Mouse (Mus musculus) midbrain, embryonic 16.5 days (tissue): ENCODE data around the gene Zbtb40. TPM values are rescaled to one million over a fixed set of nuclear protein-coding genes. Genes with fewer than 3 reads are reported as not detected.

Source experiments
- ATAC-seq: fragments of 200-750 bp; cut with Nextera tagmentation; 2 replicates; pipeline ENCODE4 v1.8.0; 2017; ENCODE audit warnings: moderate TSS enrichment
- H3K27ac ChIP-seq: fragments of 300-500 bp; sonication (generic); 2 replicates; pipeline ENCODE4 v1.5.1; 2014; ENCODE audit warnings: mild to moderate bottlenecking, low read length, mixed read lengths
- H3K27me3 ChIP-seq: fragments of 300-500 bp; sonication (generic); 2 replicates; pipeline ENCODE4 v1.6.1; 2014; ENCODE audit warnings: low read depth, low read length, mixed read lengths; ENCODE audit not compliant: control insufficient read depth, insufficient read depth
- H3K36me3 ChIP-seq: fragments of 300-500 bp; sonication (generic); 2 replicates; pipeline ENCODE4 v1.6.1; 2014; ENCODE audit warnings: mild to moderate bottlenecking, low read length, moderate library complexity, mixed read lengths; ENCODE audit not compliant: control insufficient read depth, insufficient read depth
- H3K4me1 ChIP-seq: fragments of 300-500 bp; sonication (generic); 2 replicates; pipeline ENCODE4 v1.6.1; 2014; ENCODE audit warnings: mild to moderate bottlenecking, low read length, mixed read lengths; ENCODE audit not compliant: control insufficient read depth, insufficient read depth
- H3K4me2 ChIP-seq: fragments of 300-500 bp; sonication (generic); 2 replicates; pipeline ENCODE4 v1.6.1; 2014; ENCODE audit warnings: mild to moderate bottlenecking, low read length, mixed read lengths
- H3K4me3 ChIP-seq: fragments of 300-500 bp; sonication (generic); 2 replicates; pipeline ENCODE4 v1.5.1; 2014; ENCODE audit warnings: low read depth, mild to moderate bottlenecking, low read length, moderate library complexity, mixed read lengths
- H3K9ac ChIP-seq: fragments of 300-500 bp; sonication (generic); 2 replicates; pipeline ENCODE4 v1.6.1; 2014; ENCODE audit warnings: low read depth, low read length, mixed read lengths
- H3K9me3 ChIP-seq: fragments of 300-500 bp; sonication (generic); replicated peaks from 2 replicates; pipeline ENCODE4 v1.6.1; 2014; ENCODE audit warnings: mild to moderate bottlenecking, low read length, mixed read lengths; ENCODE audit not compliant: control insufficient read depth, poor library complexity, severe bottlenecking
- WGBS: fragments of 180-500 bp; shearing (Covaris S2); extraction: QIAGEN DNeasy Blood & Tissue Kit; methylation state at CpG from one replicate; pipeline ENCODE4 v1.1.7; 2014; 5-methylcytosine and 5-hydroxymethylcytosine counted together
- polyA plus RNA-seq: library from polyadenylated mRNA; unstranded; fragments of >200 nt; fragmentation: Nextera tagmentation; extraction: Ambion mirVana; gene quantifications from 2 replicates; pipeline ENCODE4 v1.2.1, GENCODE M21; 2015

Gene Zbtb40
- polyA plus RNA-seq, 1 experiment from 2014 or later = 3.6 TPM

GRCm38 (mm10) chr4:136970939-136971338, 77.7 kb downstream of the Zbtb40 start:
- Histone ChIP-seq H3K9ac (no peak overlapping the region), H3K36me3 (no peaks in the 10 kb centered on the region), H3K27ac (no peak overlapping the region), H3K4me3 (no peak overlapping the region), H3K27me3 (peaks cover 7% of the 10 kb centered on the region), H3K9me3 (no peaks in the 10 kb centered on the region), H3K4me1 (peaks cover 23% of the 10 kb centered on the region), H3K4me2 (no peak overlapping the region)
- no peak for ATAC-seq
- 9% methylated on average over 6 of the region's 6 CpGs for WGBS

GRCm38 (mm10) chr4:136969503-136970276, 78.9 kb downstream of the Zbtb40 start:
- Histone ChIP-seq H3K4me1 (peaks cover 29% of the 10 kb centered on the region), H3K4me3 (no peak overlapping the region), H3K27me3 (peaks cover 7% of the 10 kb centered on the region), H3K27ac (no peak overlapping the region), H3K4me2 (no peak overlapping the region), H3K9me3 (no peaks in the 10 kb centered on the region), H3K9ac (no peak overlapping the region), H3K36me3 (no peaks in the 10 kb centered on the region)
- WGBS = 28% methylated on average over 15 of the region's 16 CpGs
- ATAC-seq = no peak

- no peak for ATAC-seq
- peaks cover 10% of the 10 kb centered on the region for H3K27me3 ChIP-seq
- no peak overlapping the region for H3K9ac ChIP-seq
- WGBS = 52% methylated on average over 8 of the region's 8 CpGs
- no peak overlapping the region for H3K27ac ChIP-seq
- no peak overlapping the region for H3K4me3 ChIP-seq
- no peaks in the 10 kb centered on the region for H3K36me3 ChIP-seq
- H3K4me1 ChIP-seq = peaks cover 29% of the 10 kb centered on the region
- H3K9me3 ChIP-seq = no peaks in the 10 kb centered on the region
- H3K4me2 ChIP-seq = no peak overlapping the region
Observed at GRCm38 (mm10) chr4:136969096-136969495, 79.5 kb downstream of the Zbtb40 start.

GRCm38 (mm10) chr4:136967511-136967910, 81.1 kb downstream of the Zbtb40 start:
- Histone ChIP-seq H3K36me3 (no peaks in the 10 kb centered on the region), H3K27ac (peak overlapping the region; percentile 21; the same call in 1 of the 2 replicates), H3K4me2 (peak overlapping the region; percentile 6; the same call in 1 of the 2 replicates), H3K9ac (0 out of 2 replicates have a peak overlapping the region, but pooled peaks have one; percentile 1), H3K4me1 (peaks cover 29% of the 10 kb centered on the region), H3K27me3 (peaks cover 7% of the 10 kb centered on the region), H3K9me3 (no peaks in the 10 kb centered on the region), H3K4me3 (no peak overlapping the region)
- peak; percentile 26; the same call in 1 of the 2 replicates for ATAC-seq
- WGBS = 3% methylated on average over 9 of the region's 9 CpGs

- Histone ChIP-seq H3K9me3 (no peaks in the 10 kb centered on the region), H3K4me1 (peaks cover 31% of the 10 kb centered on the region), H3K9ac (0 out of 2 replicates have a peak overlapping the region, but pooled peaks have one; percentile 1), H3K36me3 (no peaks in the 10 kb centered on the region), H3K27ac (no peak overlapping the region; the same call in 1 of the 2 replicates), H3K4me2 (peak overlapping the region; percentile 6; the same call in 1 of the 2 replicates), H3K27me3 (peaks cover 7% of the 10 kb centered on the region), H3K4me3 (no peak overlapping the region)
- WGBS = 20% methylated on average over 16 of the region's 16 CpGs
- no peak for ATAC-seq
Observed at GRCm38 (mm10) chr4:136966493-136967390, 81.9 kb downstream of the Zbtb40 start.

- H3K27me3 ChIP-seq = peaks cover 12% of the 10 kb centered on the region
- WGBS = 13% methylated on average over 15 of the region's 15 CpGs
Observed at GRCm38 (mm10) chr4:136964990-136965421, 83.6 kb downstream of the Zbtb40 start.

GRCm38 (mm10) chr4:136962447-136962846, 86.2 kb downstream of the Zbtb40 start:
- H3K27ac ChIP-seq = no peak overlapping the region
- no peak overlapping the region for H3K4me2 ChIP-seq
- no peak for ATAC-seq
- H3K4me3 ChIP-seq = no peak overlapping the region
- no peaks in the 10 kb centered on the region for H3K36me3 ChIP-seq
- no peak overlapping the region for H3K9ac ChIP-seq
- H3K27me3 ChIP-seq = peaks cover 25% of the 10 kb centered on the region
- no peaks in the 10 kb centered on the region for H3K9me3 ChIP-seq
- 46% methylated on average over 4 of the region's 4 CpGs for WGBS
- H3K4me1 ChIP-seq = peaks cover 14% of the 10 kb centered on the region

More at GRCm38 (mm10) chr4:136964990-136965421, 83.6 kb downstream of the Zbtb40 start:
- Histone ChIP-seq H3K4me1 (peaks cover 29% of the 10 kb centered on the region), H3K27ac (no peak overlapping the region), H3K4me3 (no peak overlapping the region), H3K36me3 (no peaks in the 10 kb centered on the region), H3K9me3 (no peaks in the 10 kb centered on the region), H3K4me2 (no peak overlapping the region), H3K9ac (no peak overlapping the region)
- ATAC-seq = peak; percentile 49

GRCm38 (mm10) chr4:136961642-136962285, 86.8 kb downstream of the Zbtb40 start:
- WGBS = 34% methylated on average over 4 of the region's 4 CpGs
- no peak for ATAC-seq

More at GRCm38 (mm10) chr4:136961642-136962285, 86.8 kb downstream of the Zbtb40 start:
- H3K27me3 ChIP-seq = peaks cover 32% of the 10 kb centered on the region
- peaks cover 13% of the 10 kb centered on the region; the same call in 1 of the 2 replicates for H3K4me1 ChIP-seq
- no peaks in the 10 kb centered on the region for H3K9me3 ChIP-seq
- no peaks in the 10 kb centered on the region for H3K36me3 ChIP-seq
- H3K9ac ChIP-seq = no peak overlapping the region
- no peak overlapping the region for H3K4me2 ChIP-seq
- H3K27ac ChIP-seq = no peak overlapping the region
- H3K4me3 ChIP-seq = no peak overlapping the region
